Mouse (Mus musculus) right cerebral cortex, postnatal 4 days (tissue): Measurements from ENCODE around the gene Jund.

Experiments used
- DNase-seq: peaks from one replicate; pipeline ENCODE4 v3.0.0-alpha.2; 2022

The Jund gene

GRCm38 (mm10) chr8:70700555-70700922 lies 1.8 kb downstream of the Jund start:
- DNase-seq: peak; percentile 82

GRCm38 (mm10) chr8:70701048-70701981 lies 2.6 kb downstream of the Jund start:
- no peak for DNase-seq

GRCm38 (mm10) chr8:70701982-70702841 lies 3.5 kb downstream of the Jund start:
- DNase-seq: no peak

GRCm38 (mm10) chr8:70702842-70703182 lies 4.1 kb downstream of the Jund start:
- DNase-seq: no peak

GRCm38 (mm10) chr8:70703287-70703686 lies 4.5 kb downstream of the Jund start, which contains the start of gene Iqcn:
TSS of gene Iqcn (plus strand) at chr8:70703457.
- DNase-seq: no peak

GRCm38 (mm10) chr8:70708281-70708680 lies 9.5 kb downstream of the Jund start:
- no peak for DNase-seq

- no peak for DNase-seq
These were observed 11.0 kb downstream of the Jund start for GRCm38 (mm10) chr8:70709794-70710193.

- no peak for DNase-seq
These were observed 11.5 kb downstream of the Jund start for GRCm38 (mm10) chr8:70710296-70710695.

GRCm38 (mm10) chr8:70711041-70711440 lies 12.3 kb downstream of the Jund start:
- DNase-seq: no peak

- DNase-seq: no peak
These were observed 15.2 kb downstream of the Jund start for GRCm38 (mm10) chr8:70713991-70714390.

GRCm38 (mm10) chr8:70715086-70715485 lies 16.3 kb downstream of the Jund start:
- no peak for DNase-seq

- DNase-seq: no peak
These were observed 18.0 kb downstream of the Jund start for GRCm38 (mm10) chr8:70716521-70717400.

GRCm38 (mm10) chr8:70718297-70718696 lies 19.5 kb downstream of the Jund start, which contains the start of gene Gm3336:
TSS of gene Gm3336 (plus strand) at chr8:70718543.
- DNase-seq: peak; percentile 46

GRCm38 (mm10) chr8:70719796-70720270 lies 21.1 kb downstream of the Jund start:
- DNase-seq: no peak

- peak; percentile 88 for DNase-seq
These were observed 22.0 kb downstream of the Jund start for GRCm38 (mm10) chr8:70720739-70721138.

- DNase-seq: no peak
These were observed 22.9 kb downstream of the Jund start for GRCm38 (mm10) chr8:70721601-70722000.

GRCm38 (mm10) chr8:70723486-70724210 lies 24.9 kb downstream of the Jund start, which contains the start of gene Pde4c:
TSS of gene Pde4c (plus strand) at chr8:70723720.
- DNase-seq: no peak

GRCm38 (mm10) chr8:70724216-70724615 lies 25.5 kb downstream of the Jund start:
- DNase-seq: no peak

GRCm38 (mm10) chr8:70725792-70726447 lies 27.2 kb downstream of the Jund start:
- DNase-seq: no peak

- no peak for DNase-seq
These were observed 28.0 kb downstream of the Jund start for GRCm38 (mm10) chr8:70726721-70727120.
